10 mouse cellular contexts compared by ENCODE assay signal in the genomic region with DNA sequence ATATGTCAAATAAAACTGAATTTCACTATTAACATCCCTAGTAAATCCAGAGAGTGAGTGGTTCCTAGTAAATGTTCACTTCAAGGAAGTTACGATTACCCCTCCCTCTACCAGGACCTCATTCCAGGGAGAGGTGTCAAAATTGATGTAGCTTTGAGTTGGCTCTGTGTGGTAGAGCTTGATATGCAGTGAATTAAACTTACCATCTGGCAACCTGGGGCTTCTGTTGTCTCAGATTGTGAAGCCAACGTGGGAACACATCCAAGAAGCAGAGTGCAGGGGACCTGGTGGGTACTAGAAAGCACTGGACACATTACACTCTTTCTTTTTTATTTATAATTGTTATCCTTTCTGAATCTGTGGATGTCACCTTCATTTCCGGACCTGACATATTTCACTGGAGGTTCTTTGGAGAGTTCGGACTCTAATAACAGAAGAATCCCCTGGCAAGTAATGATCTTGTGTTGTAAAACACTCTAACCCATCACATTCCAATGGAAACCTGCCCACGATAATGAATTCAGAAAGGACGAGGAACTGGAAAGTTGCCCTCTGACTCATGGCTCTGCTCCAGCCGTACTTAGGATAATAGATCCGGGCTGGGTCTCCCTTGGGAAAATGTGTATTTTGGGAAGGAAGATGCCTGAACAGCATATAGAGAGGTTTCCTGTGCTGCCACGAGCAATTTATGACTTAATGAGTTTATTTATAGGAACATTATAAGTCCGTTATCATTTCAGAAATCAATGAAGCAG.
DNase-seq lines count a peak whose midpoint lies in the region; ATAC-seq and TF ChIP-seq lines count a peak whose summit lies in the region.
"Had no signal": no experiment of that assay in that cellular context is flagged by ENCODE, and none has a peak within 500 bp of the region (broad histone marks: within the 10 kb centered on the region; RNA-seq: fewer than 3 reads in every experiment).

No protein-coding gene starts in this region.

- no peaks in the 10 kb centered on the region for H3K36me3 ChIP-seq in forebrain, embryonic 13.5 days (ENCODE audit: poor library complexity, severe bottlenecking)
- no peaks in the 10 kb centered on the region for H3K36me3 ChIP-seq in forebrain, embryonic 10.5 days (replicated peaks)
- H3K36me3 ChIP-seq in kidney, adult 2 months (ENCODE audit: control insufficient read depth, insufficient read depth, low read length), result no peaks in the 10 kb centered on the region
- H3K36me3 ChIP-seq: embryonic facial prominence, embryonic 12.5 days had no signal

- no peak for TF ChIP-seq POLR2A in kidney, adult 2 months (IDR thresholded peaks at IDR 0.05; ENCODE audit: low read depth, low read length)

- H3K4me3 ChIP-seq in forebrain, embryonic 13.5 days, result no peak overlapping the region
- H3K4me3 ChIP-seq in forebrain, embryonic 10.5 days, result no peak overlapping the region
- no peak overlapping the region for H3K4me3 ChIP-seq in kidney, adult 2 months (ENCODE audit: insufficient read depth, low read depth, low read length)
- H3K4me3 ChIP-seq: embryonic facial prominence, embryonic 12.5 days had no signal

- no peak for DNase-seq in forebrain, embryonic 10.5 days (ENCODE audit: extremely low spot score, low spot score)
- DNase-seq in urinary bladder, postnatal 25 days (ENCODE audit: low spot score), result peak; percentile 15
- DNase-seq in urinary bladder, adult 18-20 months (ENCODE audit: low spot score in 2 of 2), result no peak
- DNase-seq in kidney, adult 2 months, result peak; percentile 79
- no peak for DNase-seq in spleen, postnatal 10 days (ENCODE audit: low spot score in 2 of 2)
- no peak for DNase-seq in natural killer cell, adult 2 months (ENCODE audit: low spot score in 2 of 2)
- no peak for DNase-seq in gastrocnemius, postnatal 25 days

- no peak overlapping the region for H3K9ac ChIP-seq in forebrain, embryonic 13.5 days
- H3K9ac ChIP-seq: embryonic facial prominence, embryonic 12.5 days had no signal

- WGBS in forebrain, embryonic 13.5 days, result 53% methylated on average over 10 of the region's 10 CpGs
- 82% methylated on average over 10 of the region's 10 CpGs for WGBS in forebrain, embryonic 10.5 days
- 23% methylated on average over 10 of the region's 10 CpGs for WGBS in kidney, adult 2 months

- TF ChIP-seq CTCF in kidney, adult 2 months (conservative IDR thresholded peaks at IDR 0.05; ENCODE audit: insufficient read depth, insufficient read length, low read depth, low read length), result no peak

- no peaks in the 10 kb centered on the region for H3K27me3 ChIP-seq in forebrain, embryonic 13.5 days
- H3K27me3 ChIP-seq in forebrain, embryonic 10.5 days (ENCODE audit: poor library complexity, severe bottlenecking), result no peaks in the 10 kb centered on the region; the same call in 1 of the 2 replicates
- no peaks in the 10 kb centered on the region for H3K27me3 ChIP-seq in kidney, adult 2 months (replicated peaks; ENCODE audit: control insufficient read depth, insufficient read depth, low read length)
- H3K27me3 ChIP-seq: CH12.LX; embryonic facial prominence, embryonic 12.5 days had no signal

- H3K4me2 ChIP-seq in forebrain, embryonic 13.5 days, result no peak overlapping the region
- H3K4me2 ChIP-seq: embryonic facial prominence, embryonic 12.5 days had no signal

- H3K9me3 ChIP-seq in forebrain, embryonic 13.5 days (replicated peaks), result no peaks in the 10 kb centered on the region
- H3K9me3 ChIP-seq in forebrain, embryonic 10.5 days, result no peaks in the 10 kb centered on the region
- H3K9me3 ChIP-seq: embryonic facial prominence, embryonic 12.5 days had no signal

- H3K27ac ChIP-seq in forebrain, embryonic 13.5 days, result no peak overlapping the region
- H3K27ac ChIP-seq in forebrain, embryonic 10.5 days, result no peak overlapping the region
- H3K27ac ChIP-seq in kidney, adult 2 months (ENCODE audit: insufficient read depth, low read depth, low read length), result peak overlapping the region; percentile 64; the same call in 1 of the 2 replicates
- H3K27ac ChIP-seq: embryonic facial prominence, embryonic 12.5 days had no signal

- peak; percentile 78 for ATAC-seq in forebrain, embryonic 13.5 days

- peaks cover 20% of the 10 kb centered on the region for H3K4me1 ChIP-seq in forebrain, embryonic 13.5 days
- peaks cover 13% of the 10 kb centered on the region for H3K4me1 ChIP-seq in forebrain, embryonic 10.5 days
- peaks cover 3% of the 10 kb centered on the region for H3K4me1 ChIP-seq in kidney, adult 2 months (ENCODE audit: control insufficient read depth, insufficient read depth, low read length)
- H3K4me1 ChIP-seq: embryonic facial prominence, embryonic 12.5 days had no signal

Comparison
In these comparisons a context has a peak if more than half of its experiments do, and no peak if none do; other contexts are left out.
1. DNase-seq: peak in urinary bladder, postnatal 25 days (single experiment) and kidney, adult 2 months (single experiment); none in forebrain, embryonic 10.5 days (single experiment), urinary bladder, adult 18-20 months (0 of 2), spleen, postnatal 10 days (0 of 2), natural killer cell, adult 2 months (0 of 2) and gastrocnemius, postnatal 25 days (single experiment).